In the genomic region with DNA sequence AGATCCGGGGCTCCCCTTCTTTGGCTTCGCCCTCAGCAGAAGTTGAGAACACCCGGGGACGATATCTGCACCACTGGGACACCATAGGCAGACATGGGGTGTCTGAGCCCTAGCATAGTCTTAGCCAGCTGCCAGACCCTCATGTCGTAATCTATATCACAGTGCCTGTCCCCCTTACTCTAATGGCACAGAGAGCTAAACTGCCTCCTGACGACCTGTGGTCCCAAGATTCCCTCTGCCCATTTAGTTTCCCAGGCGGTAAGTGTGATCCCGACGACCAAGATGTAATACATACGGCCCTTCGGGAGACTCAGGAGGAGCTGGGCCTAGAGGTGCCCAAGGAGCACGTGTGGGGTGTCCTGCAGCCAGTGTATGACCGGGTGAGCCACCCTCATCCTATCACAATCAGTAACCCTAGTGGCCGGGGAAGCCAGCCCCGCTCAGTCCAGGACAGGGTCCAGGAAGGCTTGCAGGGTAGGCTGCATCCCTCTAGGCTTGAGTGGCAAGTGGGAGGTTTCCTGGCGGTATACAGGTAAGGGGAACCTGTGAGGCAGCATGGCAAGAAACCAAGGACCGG, we compare ENCODE assay signal across 1 mouse cellular context.
TF ChIP-seq lines count a peak whose summit lies in the region.

No protein-coding gene starts in this region.

TF ChIP-seq in MEL, 35 proteins besides CTCF, POLR2A, EP300 and RAD21:
- TF ChIP-seq CHD2 (IDR thresholded peaks at IDR 0.05; ENCODE audit: low read length) (no peak), MAX (IDR thresholded peaks at IDR 0.05; ENCODE audit: low read length) (peak; percentile 56; the same call in 1 of the 2 replicates), CHD1 (IDR thresholded peaks at IDR 0.05; ENCODE audit: low read depth, low read length) (peak; percentile 29; the same call in 1 of the 2 replicates)
